Mouse (Mus musculus): ENCODE results near the gene Rtkn.

GRCm38 (mm10) chr6:83118825-83119733 is 16.2 kb upstream of the Rtkn start:
- TF ChIP-seq CTCF (IDR thresholded peaks at IDR 0.05; ENCODE audit: borderline replicate concordance, insufficient read depth, low read depth, low read length) (no peak), POLR2A (IDR thresholded peaks at IDR 0.05; ENCODE audit: borderline replicate concordance, insufficient read depth, low read length) (no peak)

Data from cerebellum, adult 2 months (tissue).